Mouse (Mus musculus): Measurements from ENCODE around the gene Olfr154.
"Not testable (repeated sequence)": the region's sequence is repeated elsewhere in the genome, so short reads cannot be mapped to it uniquely, and the experiment has no call there.

Olfr154 gene

DNA sequence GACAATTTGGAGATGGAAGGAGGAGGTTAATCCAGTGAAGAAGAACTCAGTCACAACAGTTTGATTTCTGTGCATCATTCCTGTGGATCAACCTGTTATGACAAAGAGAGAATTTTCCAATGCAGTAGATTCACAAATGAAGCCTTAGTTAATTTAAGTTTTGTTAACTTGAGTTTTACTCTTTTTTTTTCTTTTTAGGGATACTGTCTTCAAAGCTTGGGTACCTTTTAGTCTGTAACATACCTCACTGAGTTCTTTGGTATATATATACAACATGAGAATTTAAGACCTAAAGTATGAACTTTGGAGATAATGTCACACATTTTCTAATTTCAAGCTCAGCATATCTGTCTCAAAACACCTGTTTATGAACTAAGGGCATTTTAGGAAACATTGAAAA, at the start of gene Olfr154:
Gene Olfr154 (minus strand): TSS at position 101 of the 400 bp plus-strand sequence.
- not testable (repeated sequence) for DNase-seq (ENCODE audit: low spot score in 2 of 2)

DNA sequence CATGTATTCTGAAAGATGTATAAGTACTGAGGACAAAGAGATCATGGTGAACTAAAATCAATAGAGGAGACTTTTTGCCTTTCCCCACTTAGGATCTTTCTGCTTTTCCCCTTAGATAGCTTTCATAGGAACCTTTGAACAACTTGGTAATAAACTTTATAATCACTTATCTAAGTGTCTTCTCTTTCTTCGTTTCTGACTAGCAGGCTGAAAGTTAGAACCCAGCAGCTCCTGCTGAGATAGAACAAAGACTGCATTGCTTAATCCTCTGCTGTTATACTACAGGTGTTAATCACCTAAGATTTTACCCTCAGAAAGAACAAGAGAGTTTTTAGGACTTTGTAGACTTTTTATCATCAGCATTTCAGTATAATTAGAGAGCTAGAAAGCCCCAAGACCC, 46.9 kb upstream of the Olfr154 start:
- no peak for DNase-seq (ENCODE audit: low spot score in 2 of 2)

DNA sequence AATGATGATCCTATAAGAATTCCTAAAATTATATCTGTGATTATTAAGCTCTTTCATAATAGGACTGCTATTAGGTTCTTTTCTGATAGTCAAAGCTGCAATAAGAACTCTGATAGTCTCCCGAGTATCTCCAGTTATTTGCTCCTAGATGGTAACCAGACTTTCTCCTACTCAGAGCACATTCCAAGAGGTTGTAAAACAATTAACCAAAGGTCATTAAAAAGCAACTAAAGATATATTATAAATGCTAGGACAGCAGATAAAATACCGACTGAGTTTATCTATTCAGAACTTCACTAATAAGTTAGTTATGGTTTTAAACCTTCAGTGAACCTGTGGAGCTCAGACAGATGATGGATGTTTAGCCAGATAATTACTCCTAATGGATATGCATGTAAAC, 46.4 kb upstream of the Olfr154 start:
- not testable (repeated sequence) for DNase-seq (ENCODE audit: low spot score in 2 of 2)

DNA sequence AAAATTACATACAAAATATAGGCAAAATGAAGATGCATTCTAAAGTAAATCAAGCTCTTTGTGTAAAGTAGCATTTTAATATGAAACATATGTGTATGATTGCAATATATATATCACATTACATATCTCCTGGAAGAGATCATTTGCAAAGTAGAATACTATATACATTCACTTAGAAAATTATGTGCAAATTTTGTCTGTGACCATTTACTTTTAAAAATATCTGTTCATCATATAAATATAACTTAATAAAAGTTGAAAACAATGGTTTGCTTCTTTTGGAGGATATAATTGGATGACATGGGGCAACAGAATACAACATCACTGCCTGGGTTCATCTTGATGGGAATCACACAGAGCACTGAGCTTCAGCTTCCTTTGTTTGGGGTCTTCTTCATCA, 24.9 kb upstream of the Olfr154 start, which contains the start of gene Olfr1008:
Gene Olfr1008 (plus strand): TSS at position 301 of the 400 bp plus-strand sequence.
- DNase-seq (ENCODE audit: low spot score in 2 of 2): no peak

DNA sequence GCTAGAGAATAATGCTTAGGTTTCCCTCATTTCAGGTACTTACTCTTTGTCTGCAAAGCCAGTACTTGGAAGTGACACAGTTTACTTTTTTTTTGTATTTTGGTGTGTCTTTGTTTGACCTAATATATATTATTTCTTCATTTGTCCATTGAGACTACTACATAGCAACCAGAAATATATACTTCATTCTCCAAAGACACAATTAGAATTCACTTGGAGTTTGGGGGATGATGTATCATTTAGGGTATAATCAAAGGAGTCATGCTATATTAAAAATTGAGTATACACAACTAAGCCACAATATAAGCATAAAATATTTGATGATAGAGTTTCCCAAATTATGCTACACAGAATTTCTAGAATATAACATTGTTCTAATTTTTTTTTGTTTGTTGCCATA, 14.4 kb upstream of the Olfr154 start, which contains the start of gene Olfr1006:
Gene Olfr1006 (minus strand): TSS at position 101 of the 400 bp plus-strand sequence.
- no peak for DNase-seq (ENCODE audit: low spot score in 2 of 2)

DNA sequence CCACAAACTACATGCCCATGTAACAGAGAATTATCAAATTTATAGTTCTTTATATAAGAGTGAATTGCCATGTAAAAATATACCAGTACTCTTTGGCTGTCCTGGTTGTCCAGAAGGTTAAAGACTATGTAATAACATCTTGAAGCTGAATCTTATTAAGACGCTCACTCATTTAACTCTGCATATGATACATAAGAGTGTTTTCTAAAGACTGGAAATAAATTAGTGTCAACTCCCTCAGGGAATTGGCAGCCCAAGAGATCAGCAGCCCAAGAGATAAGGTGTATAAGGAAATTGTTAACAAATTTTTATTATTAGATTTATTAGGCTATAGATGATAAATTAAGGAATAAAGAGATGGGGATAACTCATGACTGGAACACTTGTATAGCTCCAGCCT, 13.7 kb downstream of the Olfr154 start, which contains the start of gene Olfr1002:
Gene Olfr1002 (minus strand): TSS at position 101 of the 400 bp plus-strand sequence.
- no peak for DNase-seq (ENCODE audit: low spot score in 2 of 2)

Measured in right cerebral cortex, postnatal 10 days (tissue).